Mouse (Mus musculus) c-Kit-positive CD71-positive TER-119-negative erythroid progenitor cells, embryonic 14.5 days (primary cell): ENCODE measurements around the gene Akap17b.

Experiments
- DNase-seq: peaks from one replicate; pipeline ENCODE4 v3.0.0-alpha.2; 2013; ENCODE audit warnings: low read depth

The Akap17b gene

DNA sequence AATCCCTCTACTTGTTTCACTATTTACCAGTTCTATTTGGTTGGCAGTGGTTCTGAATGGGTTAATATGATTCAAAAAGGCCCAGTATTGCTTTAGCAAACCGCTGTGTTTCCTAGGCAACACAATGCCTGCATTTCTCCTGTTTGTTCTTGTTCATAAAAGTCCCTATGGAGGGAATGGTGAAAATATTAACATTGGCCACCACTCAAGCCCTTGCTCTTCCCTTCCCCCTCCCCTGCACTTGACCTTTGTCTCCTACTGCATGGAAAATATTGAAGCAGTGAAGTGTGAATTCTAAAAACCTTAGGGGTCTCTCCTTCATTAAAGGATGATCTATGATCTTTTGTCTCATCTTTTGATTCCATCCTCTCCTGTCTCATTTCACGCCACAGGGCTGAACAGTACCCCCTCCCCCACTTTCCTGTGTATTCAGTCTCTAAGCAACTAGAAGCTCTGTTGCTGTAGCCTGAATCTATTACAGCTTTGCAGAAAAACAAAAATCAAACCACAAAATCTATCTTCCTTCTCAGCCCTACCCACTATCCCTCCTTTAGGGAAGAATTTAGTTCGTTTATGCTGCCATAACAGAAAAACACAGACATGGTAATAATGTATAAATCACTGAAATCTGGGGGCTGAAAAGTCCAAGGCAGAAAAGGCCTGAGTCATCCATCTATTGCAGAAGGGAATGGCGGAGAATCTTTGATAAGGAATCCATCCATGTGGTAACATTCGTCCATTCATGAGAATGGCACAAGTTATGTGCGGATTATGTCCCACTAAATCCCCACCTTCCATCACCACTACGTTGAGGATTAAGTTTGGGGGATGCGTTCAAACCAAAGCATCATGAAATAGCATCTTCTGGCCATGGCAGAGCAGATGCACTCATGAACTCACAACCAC, 57.6 kb downstream of the Akap17b start:
- no peak for DNase-seq

DNA sequence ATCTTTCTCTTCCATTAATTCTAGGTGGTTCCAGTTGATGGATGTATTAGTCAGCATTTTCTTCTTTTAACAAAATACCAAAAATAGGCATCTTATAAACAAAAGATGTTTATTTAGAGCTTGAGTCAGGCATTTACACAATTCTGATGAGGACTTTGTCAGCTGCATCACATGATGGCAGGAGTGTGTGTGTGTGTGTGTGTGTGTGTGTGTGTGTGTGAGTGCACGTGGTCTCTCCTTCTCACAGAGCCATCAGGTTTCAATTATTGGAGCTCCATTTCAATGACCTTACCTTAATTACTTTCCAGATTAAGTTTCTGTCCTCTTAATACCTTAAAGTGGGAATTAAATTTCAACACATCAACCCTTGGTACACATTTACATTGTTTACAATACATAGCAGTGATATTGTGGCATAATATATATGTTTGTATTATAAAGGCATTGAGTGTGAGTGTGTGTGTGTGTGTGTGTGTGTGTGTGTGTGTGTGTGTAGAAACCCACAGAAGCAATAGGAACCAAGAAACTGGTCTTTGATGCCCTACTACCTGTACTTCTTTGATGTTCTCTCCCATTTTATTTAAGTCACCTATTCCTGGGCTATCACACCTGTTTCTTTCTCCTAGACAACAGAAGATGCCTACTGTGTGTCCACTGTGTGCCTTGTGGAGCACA, 58.4 kb downstream of the Akap17b start:
- no peak for DNase-seq

DNA sequence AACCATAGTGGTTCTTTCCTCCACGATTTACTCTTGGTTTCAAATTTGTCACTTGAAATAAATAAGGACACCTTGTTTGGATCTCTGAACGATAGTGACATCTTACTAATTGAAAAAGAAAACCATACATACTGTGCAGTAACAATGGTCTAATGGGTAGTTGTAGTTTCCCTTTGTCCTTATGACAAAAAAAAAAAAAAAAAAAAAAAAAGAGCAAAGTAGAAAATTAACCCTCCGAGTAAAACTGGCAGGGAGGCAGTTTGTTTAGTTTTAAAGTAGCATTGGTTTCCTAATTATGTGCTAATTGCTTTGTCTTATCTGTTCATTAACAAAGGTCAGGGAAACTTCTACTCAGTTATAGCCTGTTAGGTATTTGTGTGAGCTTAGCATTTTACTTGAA, 83.1 kb downstream of the Akap17b start:
- no peak for DNase-seq

DNA sequence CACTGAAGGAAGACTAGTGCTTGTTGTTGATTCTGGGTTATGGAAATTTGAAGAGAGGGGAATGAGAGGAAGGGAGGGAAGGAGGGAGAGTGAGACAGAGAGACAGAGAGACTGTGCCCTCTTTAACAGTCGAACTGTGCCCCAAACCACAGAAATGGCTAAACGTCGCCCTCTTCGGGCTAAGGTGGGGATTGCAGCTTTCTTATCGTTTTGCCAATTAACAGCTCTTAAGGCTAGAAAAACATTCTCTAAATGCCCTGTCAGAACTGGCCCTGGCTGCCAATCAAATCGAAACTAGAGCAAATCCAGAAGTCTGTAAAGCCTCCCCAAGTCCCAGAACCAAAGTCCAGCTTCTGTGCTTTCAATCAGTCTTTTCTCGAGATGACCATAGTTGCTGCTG, 83.5 kb downstream of the Akap17b start:
- peak; percentile 54 for DNase-seq

DNA sequence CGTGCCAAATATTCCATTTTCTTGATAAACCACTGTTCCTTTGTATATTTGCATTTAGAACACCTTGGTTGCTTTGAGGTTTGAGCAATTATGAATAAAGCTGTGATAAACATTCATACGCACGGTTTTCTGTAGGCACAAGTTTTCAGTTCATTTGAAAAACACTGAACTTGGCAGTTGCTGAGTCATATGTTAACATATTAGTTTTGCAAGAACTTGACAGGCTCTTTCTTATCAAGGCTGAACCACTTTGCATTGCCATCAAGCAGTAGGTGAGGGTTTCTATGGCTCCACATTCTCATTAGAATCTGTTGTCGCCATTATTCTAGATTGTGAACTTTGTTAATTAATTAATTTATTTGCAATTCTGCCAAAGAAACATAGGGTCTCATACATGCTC, 85.0 kb downstream of the Akap17b start:
- DNase-seq = no peak
